Mouse (Mus musculus) embryo, embryonic 11 days (tissue): Measurements from ENCODE around the gene Higd1b.

Source experiments
- DNase-seq: peaks from one replicate; pipeline ENCODE4 v3.0.0-alpha.2; 2015

Higd1b gene

DNA sequence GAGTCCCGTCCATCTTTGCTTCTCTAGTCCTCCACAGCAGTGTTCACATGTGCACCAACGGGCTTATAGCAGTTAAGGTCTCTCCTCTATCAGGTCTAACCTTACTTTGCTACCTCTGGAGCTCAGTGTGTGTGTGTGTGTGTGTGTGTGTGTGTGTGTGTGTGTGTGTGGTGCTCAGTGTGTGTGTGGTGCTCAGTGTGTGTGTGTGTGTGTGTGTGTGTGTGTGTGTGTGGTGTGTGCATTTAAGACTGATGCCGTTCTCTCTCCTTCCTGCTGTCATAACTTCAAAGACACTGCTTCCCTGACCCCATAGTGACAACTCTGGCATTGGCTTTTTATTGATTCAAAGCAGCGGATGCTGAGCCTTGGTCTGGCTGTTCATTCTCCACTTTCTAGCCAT is at the start of gene Higd1b:
TSS of gene Higd1b (plus strand) at position 301 of the 400 bp plus-strand sequence.
- DNase-seq: no peak

GRCm38 (mm10) chr11:102787688-102788177 is 47.9 kb upstream of the Higd1b start:
- DNase-seq: no peak

GRCm38 (mm10) chr11:102791682-102792445 is 43.8 kb upstream of the Higd1b start:
- no peak for DNase-seq

GRCm38 (mm10) chr11:102794157-102794556 is 41.5 kb upstream of the Higd1b start:
- DNase-seq: no peak

- no peak for DNase-seq
Observed at GRCm38 (mm10) chr11:102803453-102803852, 32.2 kb upstream of the Higd1b start.

DNA sequence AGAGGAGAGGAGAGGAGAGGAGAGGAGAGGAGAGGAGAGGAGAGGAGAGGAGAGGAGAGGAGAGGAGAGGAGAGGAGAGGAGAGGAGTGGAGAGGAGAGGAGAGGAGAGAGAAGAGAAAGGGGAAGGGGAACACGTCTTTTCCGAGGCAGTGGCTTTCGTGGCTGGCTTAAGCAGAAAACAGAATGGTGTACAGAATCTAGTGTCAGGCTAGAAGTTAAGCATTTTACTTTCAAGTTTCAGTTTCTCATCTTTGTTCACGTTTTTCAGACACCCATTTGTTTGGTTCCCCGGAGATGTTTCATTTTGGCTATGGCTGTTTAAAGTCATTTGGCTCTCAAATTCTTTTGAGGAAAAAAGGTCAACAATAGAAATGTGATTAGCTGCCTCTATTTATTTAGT is 27.4 kb upstream of the Higd1b start:
- DNase-seq: no peak

DNA sequence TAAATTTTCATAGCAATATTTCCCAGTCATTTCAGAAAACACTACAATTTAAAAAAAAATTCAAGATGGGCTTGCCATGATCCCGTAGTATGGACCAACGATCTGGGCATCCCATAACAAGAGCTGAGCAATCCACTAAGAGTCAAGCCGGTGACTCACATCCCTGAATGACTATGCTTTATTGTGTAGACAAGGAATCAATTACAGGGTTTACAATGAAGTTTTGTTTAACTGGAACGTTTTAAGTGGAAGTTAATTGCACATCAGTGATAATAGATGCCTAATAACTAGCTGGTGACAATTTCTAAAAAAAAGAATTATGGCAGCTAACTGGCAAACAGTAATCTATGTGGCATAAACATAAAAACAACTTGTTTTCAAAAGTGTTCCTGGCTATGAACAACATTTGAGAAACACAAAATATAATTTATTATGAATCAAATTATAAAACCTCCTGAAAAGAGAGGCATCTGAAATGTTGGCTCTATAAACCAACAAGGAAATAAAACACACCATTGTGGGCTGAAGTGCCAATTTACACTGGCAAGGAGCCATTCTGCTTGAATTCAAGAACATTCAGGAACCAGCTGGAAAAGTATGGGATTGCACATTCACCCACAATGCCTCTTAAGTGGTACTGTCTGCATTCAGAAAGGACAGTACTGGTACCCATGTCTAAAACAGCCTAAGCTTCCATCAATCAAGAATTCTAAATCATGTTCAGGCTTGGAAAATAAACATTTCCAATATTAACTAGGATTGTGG is 24.7 kb upstream of the Higd1b start:
- no peak for DNase-seq

GRCm38 (mm10) chr11:102814881-102815280 is 20.8 kb upstream of the Higd1b start:
- DNase-seq: no peak

GRCm38 (mm10) chr11:102818121-102819020 is 17.3 kb upstream of the Higd1b start:
- DNase-seq: peak; percentile 78

GRCm38 (mm10) chr11:102819021-102819782 is 16.4 kb upstream of the Higd1b start, which contains the start of gene Gjc1:
Gene Gjc1, minus strand, starts transcription at chr11:102819700.
- peak; percentile 90 for DNase-seq

DNA sequence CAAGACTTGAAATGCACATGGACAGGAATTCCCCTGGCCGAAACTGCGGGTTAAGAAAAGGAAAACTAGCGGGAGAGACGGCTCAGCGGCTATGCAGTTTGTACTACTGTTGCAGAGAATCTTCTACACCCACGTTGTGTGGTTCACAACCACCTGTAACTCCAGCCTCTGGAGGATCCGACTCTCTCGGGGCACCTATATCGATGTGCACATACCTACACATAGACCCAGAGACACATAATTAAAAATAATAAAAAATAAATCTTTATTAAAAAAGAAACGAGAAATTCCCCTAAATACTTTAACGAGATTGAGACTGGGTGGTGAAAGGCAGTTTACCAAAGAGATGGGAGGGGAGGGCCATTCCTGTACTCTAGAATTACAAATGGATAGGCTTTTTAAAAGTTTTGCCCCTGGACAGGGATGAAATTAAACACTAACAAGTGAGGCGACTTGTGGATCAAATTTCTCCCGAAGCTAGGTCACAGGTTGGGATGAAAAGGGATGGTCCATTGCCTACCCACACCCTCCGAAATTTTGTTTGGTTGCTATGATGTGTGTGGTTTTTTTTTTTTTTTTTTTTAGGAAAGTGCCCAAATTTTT is 15.8 kb upstream of the Higd1b start:
- DNase-seq: no peak

- no peak for DNase-seq
Observed at GRCm38 (mm10) chr11:102820432-102820831, 15.2 kb upstream of the Higd1b start.

DNA sequence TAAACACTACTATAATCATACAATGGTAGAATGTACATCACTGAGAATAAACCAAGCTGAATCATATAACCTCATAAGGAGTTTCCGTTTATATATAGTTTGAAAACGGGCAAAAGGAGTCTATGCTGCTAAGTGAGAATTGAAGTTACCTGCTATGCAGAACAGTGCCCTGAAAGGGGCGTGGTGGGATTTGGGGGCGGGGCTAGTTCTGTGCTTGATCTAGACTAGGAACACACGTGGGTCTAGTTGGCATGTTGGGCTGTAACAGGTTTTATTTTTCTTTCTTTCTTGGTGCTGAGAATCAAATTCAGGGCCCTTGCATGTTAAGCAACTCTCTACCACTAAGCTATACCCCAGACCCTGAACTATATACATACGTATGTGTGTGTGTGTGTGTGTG is 14.4 kb upstream of the Higd1b start:
- no peak for DNase-seq

- no peak for DNase-seq
Observed at GRCm38 (mm10) chr11:102826476-102826875, 9.2 kb upstream of the Higd1b start.

DNA sequence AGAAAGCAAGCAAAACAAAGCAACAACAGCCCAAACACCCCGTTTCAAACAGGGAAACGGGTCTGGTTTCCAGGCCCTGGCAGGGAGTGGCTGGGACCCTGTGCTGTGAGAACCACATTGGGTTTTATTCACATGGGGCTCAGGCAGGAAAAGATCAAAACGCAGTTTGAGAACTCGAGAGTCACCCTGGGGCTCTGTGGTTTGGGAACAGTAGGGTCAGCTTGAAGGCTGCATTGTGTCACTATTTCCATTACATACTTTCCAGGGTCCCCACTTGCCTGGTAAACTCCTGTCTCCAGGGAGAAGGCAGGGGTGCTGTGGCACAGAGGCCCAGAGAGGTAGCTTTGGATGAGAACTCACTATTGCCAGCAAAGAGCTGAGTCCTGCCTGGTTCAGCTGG is 8.6 kb upstream of the Higd1b start:
- DNase-seq: no peak

DNA sequence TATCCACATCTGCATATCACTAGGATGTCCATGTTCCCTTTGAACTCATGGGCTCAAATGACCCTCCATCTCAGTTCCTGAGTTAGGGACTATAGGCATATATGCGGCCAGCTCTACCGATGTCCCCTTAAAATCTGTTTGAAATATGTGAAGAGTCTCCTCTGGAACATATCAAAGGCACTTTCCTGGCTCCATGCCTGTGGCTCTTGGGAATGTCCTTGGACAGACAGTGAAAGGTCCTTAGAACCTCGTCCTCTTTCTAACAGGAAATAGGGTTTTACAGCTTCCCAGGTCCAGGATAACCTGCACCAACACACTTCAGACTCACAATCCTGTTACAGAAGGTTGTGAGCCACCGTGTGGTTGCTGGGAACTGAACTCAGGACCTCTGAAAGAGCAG is 5.4 kb upstream of the Higd1b start:
- no peak for DNase-seq

GRCm38 (mm10) chr11:102832700-102833297 is 2.9 kb upstream of the Higd1b start:
- no peak for DNase-seq

DNA sequence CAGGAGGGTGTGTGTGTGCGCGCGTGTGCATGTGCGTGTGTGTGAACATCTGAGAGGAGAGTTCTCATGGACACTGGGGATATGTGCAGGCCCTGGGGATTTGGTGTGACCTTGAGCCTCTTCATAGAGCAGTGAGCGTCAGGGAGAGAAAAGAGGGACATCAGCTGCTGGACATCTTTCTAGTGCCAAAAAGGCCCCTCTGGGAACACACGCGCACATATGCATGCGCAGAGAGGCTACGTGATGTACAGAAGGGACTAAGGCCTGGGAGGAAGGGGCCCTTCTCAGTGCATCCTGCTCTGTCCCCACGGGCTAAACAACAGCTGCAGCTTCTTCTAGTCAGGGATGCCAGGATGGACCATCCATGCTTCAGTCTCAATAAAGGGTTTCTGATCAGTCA is 1.4 kb upstream of the Higd1b start:
- DNase-seq: no peak

GRCm38 (mm10) chr11:102836146-102836545 is 497 bp downstream of the Higd1b start:
- DNase-seq: no peak

DNA sequence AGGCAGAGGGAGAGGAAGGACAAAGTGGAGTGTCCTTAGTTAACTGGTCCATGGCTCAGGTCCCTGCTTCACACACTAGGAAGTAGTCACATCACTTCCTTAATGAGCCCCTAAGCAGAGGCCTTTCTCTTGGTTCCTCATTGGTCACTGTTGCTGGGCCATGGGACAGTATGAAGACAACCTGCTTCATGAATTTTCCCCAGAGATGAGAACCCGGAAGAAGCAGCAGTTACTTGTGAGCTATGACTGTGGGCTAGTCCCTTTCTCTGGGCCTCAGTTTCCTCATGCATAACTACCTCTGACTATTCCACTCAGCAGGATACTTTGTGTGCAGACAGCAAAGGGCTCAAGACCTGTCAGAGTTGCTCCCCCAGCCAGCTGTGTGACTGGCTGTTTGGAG is 1.7 kb downstream of the Higd1b start:
- DNase-seq: no peak

DNA sequence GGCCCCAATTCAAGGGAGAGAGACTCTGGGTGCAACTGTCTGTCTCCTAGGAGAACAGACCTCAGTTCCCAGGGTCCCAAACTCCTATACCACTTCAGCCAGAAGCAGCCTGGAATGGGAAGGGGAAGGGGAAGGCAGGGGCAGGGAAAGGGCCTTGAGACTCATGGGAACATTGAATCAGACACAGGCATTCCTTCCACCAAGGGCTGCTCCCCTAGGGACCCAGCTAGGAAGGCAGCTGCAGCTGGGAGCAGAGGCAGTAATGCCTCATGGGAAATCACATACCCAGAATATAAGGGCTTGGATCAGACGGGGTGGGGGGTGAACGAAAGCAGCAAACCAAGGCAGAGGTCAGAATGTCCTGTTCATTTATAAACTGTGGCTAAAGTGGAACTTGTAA is 2.5 kb downstream of the Higd1b start:
- no peak for DNase-seq
